Mouse (Mus musculus): Measurements from ENCODE around the gene Ost4. TPM values are rescaled to one million over a fixed set of nuclear protein-coding genes. Genes with fewer than 3 reads are reported as not detected.
A peak's percentile ranks its signal among the peaks of the same experiment; 100 is the strongest.

Gene Ost4
- total and polyA plus RNA-seq, 3 experiments, result 80.1 to 346 (median 309) TPM

GRCm38 (mm10) chr5:30943004-30943403 lies 35.4 kb upstream of the Ost4 start:
- H3K9me3 ChIP-seq (replicated peaks), result no peaks in the 10 kb centered on the region
- TF ChIP-seq GATA1 (IDR thresholded peaks at IDR 0.05; ENCODE audit: borderline replicate concordance, low read length), result no peak
- TF ChIP-seq TAL1 (conservative IDR thresholded peaks at IDR 0.05; ENCODE audit: low read depth, low read length), result no peak
- TF ChIP-seq GATA2 (IDR thresholded peaks at IDR 0.05; ENCODE audit: borderline replicate concordance, low read depth, low read length), result no peak
- no peak for TF ChIP-seq CTCF (IDR thresholded peaks at IDR 0.05; ENCODE audit: low read depth, low read length)
- no peak for TF ChIP-seq POLR2AphosphoS5 (IDR thresholded peaks at IDR 0.05; ENCODE audit: insufficient replicate concordance, low read depth, low read length)
- no peak overlapping the region for H3K4me3 ChIP-seq (ENCODE audit: low read depth, low read length)
- H3K27me3 ChIP-seq (ENCODE audit: insufficient read depth, low read length), result peaks cover 30% of the 10 kb centered on the region
- peaks cover 5% of the 10 kb centered on the region; the same call in 1 of the 2 replicates for H3K4me1 ChIP-seq (ENCODE audit: insufficient read depth, low read depth, low read length)
- H3K36me3 ChIP-seq (replicated peaks), result no peaks in the 10 kb centered on the region
- DNase-seq (ENCODE audit: low spot score) (no peak), ATAC-seq (ENCODE audit: extremely low read depth, insufficient number of reproducible peaks, low FRiP score, poor library complexity, severe bottlenecking) (no peak)

- DNase-seq (ENCODE audit: low spot score) (no peak), ATAC-seq (ENCODE audit: extremely low read depth, insufficient number of reproducible peaks, low FRiP score, poor library complexity, severe bottlenecking) (no peak)
- Histone ChIP-seq H3K36me3 (replicated peaks) (peaks cover 4% of the 10 kb centered on the region), H3K9me3 (replicated peaks) (no peaks in the 10 kb centered on the region), H3K4me3 (ENCODE audit: low read depth, low read length) (no peak overlapping the region), H3K27me3 (ENCODE audit: insufficient read depth, low read length) (peaks cover 33% of the 10 kb centered on the region), H3K4me1 (ENCODE audit: insufficient read depth, low read depth, low read length) (no peaks in the 10 kb centered on the region; the same call in 1 of the 2 replicates)
- TF ChIP-seq CTCF (IDR thresholded peaks at IDR 0.05; ENCODE audit: low read depth, low read length) (no peak), GATA2 (IDR thresholded peaks at IDR 0.05; ENCODE audit: borderline replicate concordance, low read depth, low read length) (no peak), POLR2AphosphoS5 (IDR thresholded peaks at IDR 0.05; ENCODE audit: insufficient replicate concordance, low read depth, low read length) (no peak), TAL1 (conservative IDR thresholded peaks at IDR 0.05; ENCODE audit: low read depth, low read length) (no peak), GATA1 (IDR thresholded peaks at IDR 0.05; ENCODE audit: borderline replicate concordance, low read length) (no peak)
These were observed 27.3 kb upstream of the Ost4 start for GRCm38 (mm10) chr5:30934725-30935461.

GRCm38 (mm10) chr5:30933705-30934104 lies 26.1 kb upstream of the Ost4 start:
- Histone ChIP-seq H3K36me3 (replicated peaks) (peaks cover 4% of the 10 kb centered on the region), H3K4me1 (ENCODE audit: insufficient read depth, low read depth, low read length) (no peaks in the 10 kb centered on the region; the same call in 1 of the 2 replicates), H3K4me3 (ENCODE audit: low read depth, low read length) (no peak overlapping the region), H3K9me3 (replicated peaks) (no peaks in the 10 kb centered on the region), H3K27me3 (ENCODE audit: insufficient read depth, low read length) (peaks cover 33% of the 10 kb centered on the region)
- DNase-seq (ENCODE audit: low spot score) (no peak), ATAC-seq (ENCODE audit: extremely low read depth, insufficient number of reproducible peaks, low FRiP score, poor library complexity, severe bottlenecking) (no peak)
- TF ChIP-seq GATA1 (IDR thresholded peaks at IDR 0.05; ENCODE audit: borderline replicate concordance, low read length), result no peak
- no peak for TF ChIP-seq TAL1 (conservative IDR thresholded peaks at IDR 0.05; ENCODE audit: low read depth, low read length)
- TF ChIP-seq CTCF (IDR thresholded peaks at IDR 0.05; ENCODE audit: low read depth, low read length), result no peak
- TF ChIP-seq GATA2 (IDR thresholded peaks at IDR 0.05; ENCODE audit: borderline replicate concordance, low read depth, low read length), result no peak
- no peak for TF ChIP-seq POLR2AphosphoS5 (IDR thresholded peaks at IDR 0.05; ENCODE audit: insufficient replicate concordance, low read depth, low read length)

- H3K9me3 ChIP-seq (replicated peaks), result no peaks in the 10 kb centered on the region
- no peak for DNase-seq (ENCODE audit: low spot score)
- TF ChIP-seq TAL1 (conservative IDR thresholded peaks at IDR 0.05; ENCODE audit: low read depth, low read length), result no peak
- TF ChIP-seq GATA1 (IDR thresholded peaks at IDR 0.05; ENCODE audit: borderline replicate concordance, low read length), result no peak
- no peak for TF ChIP-seq POLR2AphosphoS5 (IDR thresholded peaks at IDR 0.05; ENCODE audit: insufficient replicate concordance, low read depth, low read length)
- no peak for TF ChIP-seq CTCF (IDR thresholded peaks at IDR 0.05; ENCODE audit: low read depth, low read length)
- no peak for TF ChIP-seq GATA2 (IDR thresholded peaks at IDR 0.05; ENCODE audit: borderline replicate concordance, low read depth, low read length)
- no peak overlapping the region for H3K4me3 ChIP-seq (ENCODE audit: low read depth, low read length)
- peaks cover 33% of the 10 kb centered on the region for H3K27me3 ChIP-seq (ENCODE audit: insufficient read depth, low read length)
- no peaks in the 10 kb centered on the region; the same call in 1 of the 2 replicates for H3K4me1 ChIP-seq (ENCODE audit: insufficient read depth, low read depth, low read length)
- H3K36me3 ChIP-seq (replicated peaks), result peaks cover 11% of the 10 kb centered on the region
- ATAC-seq (ENCODE audit: extremely low read depth, insufficient number of reproducible peaks, low FRiP score, poor library complexity, severe bottlenecking), result no peak
These were observed 23.8 kb upstream of the Ost4 start for GRCm38 (mm10) chr5:30931378-30931777.

- Histone ChIP-seq H3K4me3 (ENCODE audit: low read depth, low read length) (no peak overlapping the region), H3K36me3 (replicated peaks) (peaks cover 12% of the 10 kb centered on the region), H3K9me3 (replicated peaks) (no peaks in the 10 kb centered on the region), H3K4me1 (ENCODE audit: insufficient read depth, low read depth, low read length) (no peaks in the 10 kb centered on the region; the same call in 1 of the 2 replicates), H3K27me3 (ENCODE audit: insufficient read depth, low read length) (peaks cover 32% of the 10 kb centered on the region)
- ATAC-seq (ENCODE audit: extremely low read depth, insufficient number of reproducible peaks, low FRiP score, poor library complexity, severe bottlenecking) (no peak), DNase-seq (ENCODE audit: low spot score) (no peak)
- TF ChIP-seq POLR2AphosphoS5 (IDR thresholded peaks at IDR 0.05; ENCODE audit: insufficient replicate concordance, low read depth, low read length) (no peak), CTCF (IDR thresholded peaks at IDR 0.05; ENCODE audit: low read depth, low read length) (no peak), GATA2 (IDR thresholded peaks at IDR 0.05; ENCODE audit: borderline replicate concordance, low read depth, low read length) (no peak), GATA1 (IDR thresholded peaks at IDR 0.05; ENCODE audit: borderline replicate concordance, low read length) (no peak), TAL1 (conservative IDR thresholded peaks at IDR 0.05; ENCODE audit: low read depth, low read length) (no peak)
These were observed 23.3 kb upstream of the Ost4 start for GRCm38 (mm10) chr5:30930846-30931245.

- H3K4me3 ChIP-seq (ENCODE audit: low read depth, low read length), result no peak overlapping the region
- ATAC-seq (ENCODE audit: extremely low read depth, insufficient number of reproducible peaks, low FRiP score, poor library complexity, severe bottlenecking) (no peak), DNase-seq (ENCODE audit: low spot score) (no peak)
- H3K4me1 ChIP-seq (ENCODE audit: insufficient read depth, low read depth, low read length), result no peaks in the 10 kb centered on the region; the same call in 1 of the 2 replicates
- peaks cover 16% of the 10 kb centered on the region for H3K36me3 ChIP-seq (replicated peaks)
- TF ChIP-seq GATA1 (IDR thresholded peaks at IDR 0.05; ENCODE audit: borderline replicate concordance, low read length), result no peak
- no peak for TF ChIP-seq GATA2 (IDR thresholded peaks at IDR 0.05; ENCODE audit: borderline replicate concordance, low read depth, low read length)
- 0 out of 2 replicates have a peak, but pooled peaks have one; percentile 17 for TF ChIP-seq CTCF (IDR thresholded peaks at IDR 0.05; ENCODE audit: low read depth, low read length)
- no peak for TF ChIP-seq POLR2AphosphoS5 (IDR thresholded peaks at IDR 0.05; ENCODE audit: insufficient replicate concordance, low read depth, low read length)
- TF ChIP-seq TAL1 (conservative IDR thresholded peaks at IDR 0.05; ENCODE audit: low read depth, low read length), result no peak
- H3K9me3 ChIP-seq (replicated peaks), result no peaks in the 10 kb centered on the region
- peaks cover 28% of the 10 kb centered on the region for H3K27me3 ChIP-seq (ENCODE audit: insufficient read depth, low read length)
These were observed 22.5 kb upstream of the Ost4 start for GRCm38 (mm10) chr5:30930121-30930520.

Data from G1E (cell line).